In the genomic region with DNA sequence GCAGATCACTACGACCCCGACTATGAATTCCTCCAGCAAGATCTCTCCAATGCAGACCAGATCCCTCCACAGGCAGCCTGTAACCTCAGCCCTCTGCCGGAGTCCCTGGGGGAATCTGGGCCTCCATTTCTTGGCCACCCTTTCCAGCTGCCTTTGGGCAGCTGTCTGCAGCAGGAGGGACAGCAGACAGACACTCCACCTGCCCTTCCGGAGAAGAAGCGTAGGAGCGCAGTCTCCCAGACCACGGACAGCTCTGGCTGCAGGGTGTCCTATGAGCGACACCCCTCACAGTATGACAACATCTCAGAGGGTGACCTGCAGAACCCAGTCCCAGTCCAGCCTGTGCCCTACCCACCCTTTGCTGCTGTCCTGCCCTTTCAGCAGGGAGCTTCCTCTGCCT, we compare ENCODE assay signal across 28 mouse cellular contexts. TPM values are rescaled to one million over a fixed set of nuclear protein-coding genes. Genes with fewer than 3 reads are reported as not detected.
"Had no signal": no experiment of that assay in that cellular context is flagged by ENCODE, and none has a peak within 500 bp of the region (broad histone marks: within the 10 kb centered on the region; RNA-seq: fewer than 3 reads in every experiment).

No protein-coding gene starts in this region.

- H3K27me3 ChIP-seq: midbrain, embryonic 12.5 days; neural tube, embryonic 13.5 days; neural tube, embryonic 15.5 days had no signal

- H3K4me3 ChIP-seq: midbrain, embryonic 10.5 days; midbrain, embryonic 12.5 days; neural tube, embryonic 13.5 days; neural tube, embryonic 15.5 days had no signal

- H3K9ac ChIP-seq: lung, embryonic 14.5 days; midbrain, embryonic 12.5 days; neural tube, embryonic 13.5 days; neural tube, embryonic 15.5 days had no signal

- H3K4me2 ChIP-seq: lung, embryonic 14.5 days; midbrain, embryonic 12.5 days; neural tube, embryonic 13.5 days; neural tube, embryonic 15.5 days had no signal

- H3K9me3 ChIP-seq: midbrain, embryonic 10.5 days; midbrain, embryonic 12.5 days; neural tube, embryonic 13.5 days; neural tube, embryonic 15.5 days had no signal

- DNase-seq: lung, adult 18-20 months; lung, embryonic 14.5 days; lung, postnatal 10 days; lung, postnatal 4 days; midbrain, embryonic 14.5 days; retina, postnatal 1 day; right cerebral cortex, adult 18-20 months; right cerebral cortex, postnatal 25 days; right cerebral cortex, postnatal 4 days; spleen, adult 18-20 months; thymus, adult 2 months; thymus, postnatal 25 days; thymus, postnatal 4 days had no signal

- H3K4me1 ChIP-seq: midbrain, embryonic 10.5 days; midbrain, embryonic 12.5 days; neural tube, embryonic 15.5 days had no signal

- H3K27ac ChIP-seq: midbrain, embryonic 10.5 days; midbrain, embryonic 12.5 days; neural tube, embryonic 13.5 days; neural tube, embryonic 15.5 days had no signal

RNA-seq across cellular contexts. Expression of gene Gm13420, which starts 49.3 kb away (rescaled TPM):
- total RNA-seq: megakaryocyte, adult 5-6 weeks; megakaryocyte-erythroid progenitor cell, adult 5-6 weeks; monocyte, adult 5-6 weeks had no signal
- polyA plus RNA-seq: midbrain, embryonic 10.5 days; midbrain, embryonic 12.5 days; midbrain, embryonic 14.5 days; neural tube, embryonic 11.5 days; urinary bladder, adult 2 months had no signal

RNA-seq across cellular contexts. Expression of gene Gm13547, which starts 56.9 kb away (rescaled TPM):
- total RNA-seq: megakaryocyte, adult 5-6 weeks; megakaryocyte-erythroid progenitor cell, adult 5-6 weeks; midbrain, postnatal 0 days; monocyte, adult 5-6 weeks had no signal
- polyA plus RNA-seq: liver, embryonic 16.5 days; lung, embryonic 14.5 days; lung, embryonic 16.5 days; midbrain, embryonic 14.5 days; midbrain, postnatal 0 days; neural tube, embryonic 11.5 days; neural tube, embryonic 15.5 days; small intestine, adult 2 months; stomach, embryonic 14.5 days; stomach, embryonic 16.5 days; thymus, adult 2 months; urinary bladder, adult 2 months had no signal
